Mouse (Mus musculus) forebrain, embryonic 11.5 days (tissue): ENCODE results near the gene L3mbtl1. TPM values are rescaled to one million over a fixed set of nuclear protein-coding genes. Genes with fewer than 3 reads are reported as not detected.

Experiments used
- ATAC-seq: fragments of 200-750 bp; cut with Nextera tagmentation; replicated peaks from 2 replicates; pipeline ENCODE4 v1.8.0; 2017; ENCODE audit warnings: moderate TSS enrichment; ENCODE audit not compliant: low FRiP score
- DNase-seq: peaks from one replicate; pipeline ENCODE4 v3.0.0-alpha.2; 2017; ENCODE audit warnings: low spot score
- H3K27ac ChIP-seq: fragments of 300-500 bp; sonication (generic); 2 replicates; pipeline ENCODE4 v1.5.1; 2014; ENCODE audit warnings: low read depth, low read length
- H3K27me3 ChIP-seq: fragments of 300-500 bp; sonication (generic); 2 replicates; pipeline ENCODE4 v1.6.1; 2014; ENCODE audit warnings: mild to moderate bottlenecking, low read length, mixed read lengths; ENCODE audit not compliant: control insufficient read depth, insufficient read depth
- H3K36me3 ChIP-seq: fragments of 300-500 bp; sonication (generic); 2 replicates; pipeline ENCODE4 v1.6.1; 2014; ENCODE audit warnings: mild to moderate bottlenecking, low read length, moderate library complexity, mixed read lengths; ENCODE audit not compliant: control insufficient read depth, insufficient read depth
- H3K4me1 ChIP-seq: fragments of 300-500 bp; sonication (generic); replicated peaks from 2 replicates; pipeline ENCODE4 v1.6.1; 2014; ENCODE audit warnings: low read length, mixed read lengths; ENCODE audit not compliant: control insufficient read depth, insufficient read depth
- H3K4me2 ChIP-seq: fragments of 300-500 bp; sonication (generic); 2 replicates; pipeline ENCODE4 v1.6.1; 2014; ENCODE audit warnings: low read depth, mild to moderate bottlenecking, low read length, moderate library complexity, mixed read lengths; ENCODE audit not compliant: severe bottlenecking
- H3K4me3 ChIP-seq: fragments of 300-500 bp; sonication (generic); 2 replicates; pipeline ENCODE4 v1.5.1; 2014; ENCODE audit warnings: low read depth, low read length
- H3K9ac ChIP-seq: fragments of 300-500 bp; sonication (generic); 2 replicates; pipeline ENCODE4 v1.6.1; 2014; ENCODE audit warnings: low read length
- H3K9me3 ChIP-seq: fragments of 300-500 bp; sonication (generic); 2 replicates; pipeline ENCODE4 v1.6.1; 2016; ENCODE audit warnings: low read length, mixed read lengths; ENCODE audit not compliant: control insufficient read depth
- WGBS: fragments of 180-500 bp; shearing (Covaris S2); extraction: QIAGEN DNeasy Blood & Tissue Kit; methylation state at CpG from one replicate; pipeline ENCODE4 v1.1.7; 2014; 5-methylcytosine and 5-hydroxymethylcytosine counted together
- polyA plus RNA-seq: library from polyadenylated mRNA; unstranded; fragments of >200 nt; fragmentation: Nextera tagmentation; extraction: Ambion mirVana; gene quantifications from 2 replicates; pipeline ENCODE4 v1.2.1, GENCODE M21; 2014

Gene L3mbtl1
- polyA plus RNA-seq, 1 experiment from 2014 or later: 0.21 TPM

DNA sequence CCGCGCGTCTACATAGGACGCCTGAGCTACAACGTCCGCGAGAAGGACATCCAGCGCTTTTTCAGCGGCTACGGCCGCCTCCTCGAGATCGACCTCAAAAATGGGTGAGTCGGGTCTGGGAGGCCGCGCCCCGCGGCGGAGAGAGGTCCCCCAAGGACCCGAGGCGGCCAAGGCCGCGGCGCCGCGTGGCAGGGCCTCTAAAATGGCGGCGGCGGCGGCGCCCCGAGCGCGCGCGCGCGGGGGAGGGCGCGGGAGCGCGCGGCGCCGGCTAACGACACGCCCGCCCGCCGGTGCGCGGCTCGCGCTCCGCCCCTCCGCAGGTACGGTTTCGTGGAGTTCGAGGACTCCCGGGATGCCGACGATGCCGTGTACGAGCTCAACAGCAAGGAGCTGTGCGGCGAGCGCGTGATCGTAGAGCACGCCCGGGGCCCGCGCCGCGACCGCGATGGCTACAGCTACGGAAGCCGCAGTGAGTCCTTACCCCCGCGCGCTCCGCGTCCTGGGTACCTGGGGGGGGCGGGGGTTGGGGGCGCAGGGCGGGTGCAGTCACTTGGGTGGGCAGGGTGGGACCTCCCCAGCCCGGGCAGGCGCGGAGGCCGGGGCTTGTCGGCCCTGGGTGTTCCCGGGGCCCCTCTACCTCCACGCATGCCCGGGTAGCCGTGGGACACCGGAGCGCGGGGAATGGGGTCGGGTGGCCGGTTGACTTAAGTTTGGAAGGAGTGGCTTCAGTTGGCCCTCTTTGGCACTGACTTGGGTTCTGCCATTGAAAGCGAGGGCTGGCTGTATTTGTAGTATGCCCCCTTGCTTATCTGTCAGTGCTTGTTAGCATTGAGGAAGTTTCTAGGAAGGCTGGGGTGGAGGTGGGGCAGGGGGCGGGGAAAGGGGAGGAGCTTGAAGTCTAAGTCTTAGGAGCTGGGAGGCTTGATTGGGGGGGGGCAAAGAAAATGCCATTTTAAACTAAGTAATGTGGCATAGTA is 11.3 kb upstream of the L3mbtl1 start:
- WGBS: under 1% methylated on average over 92 of the region's 103 CpGs
- H3K4me2 ChIP-seq: peak overlapping the region; percentile 81
- peaks cover 8% of the 10 kb centered on the region; the same call in 1 of the 2 replicates for H3K36me3 ChIP-seq
- peak overlapping the region; percentile 100 for H3K4me3 ChIP-seq
- peak overlapping the region; percentile 94 for H3K27ac ChIP-seq
- no peaks in the 10 kb centered on the region for H3K9me3 ChIP-seq
- 0 out of 2 replicates have a peak, but pooled peaks cover 3% of the 10 kb centered on the region for H3K4me1 ChIP-seq
- DNase-seq: peak; percentile 82
- no peaks in the 10 kb centered on the region for H3K27me3 ChIP-seq
- peak overlapping the region; percentile 100 for H3K9ac ChIP-seq
- ATAC-seq: peak; percentile 39

DNA sequence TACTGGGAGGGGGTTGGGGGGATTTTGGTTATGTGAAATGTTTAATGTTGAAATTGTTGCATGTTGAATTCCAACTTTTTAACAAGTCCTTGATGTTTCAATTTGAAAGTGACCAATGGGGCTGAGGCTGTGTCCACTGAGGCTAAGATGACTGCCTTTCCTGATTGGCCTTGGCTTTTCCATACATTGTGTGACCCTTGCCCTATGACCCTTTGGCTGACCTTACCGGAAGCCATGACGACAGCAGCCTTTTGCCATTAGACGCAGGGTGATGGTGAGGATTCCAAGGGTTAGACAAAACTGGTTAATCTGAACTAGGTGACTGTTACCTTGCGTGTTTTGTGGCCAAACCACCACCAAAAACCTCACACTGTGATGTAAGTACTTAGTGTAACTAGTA is 10.6 kb upstream of the L3mbtl1 start:
- DNase-seq (no peak), ATAC-seq (no peak)
- peaks cover 13% of the 10 kb centered on the region; the same call in 1 of the 2 replicates for H3K36me3 ChIP-seq
- H3K27ac ChIP-seq: no peak overlapping the region
- no peaks in the 10 kb centered on the region for H3K27me3 ChIP-seq
- 55% methylated on average over 4 of the region's 4 CpGs for WGBS
- H3K4me1 ChIP-seq: 0 out of 2 replicates have a peak, but pooled peaks cover 3% of the 10 kb centered on the region
- peak overlapping the region; percentile 35; the same call in 1 of the 2 replicates for H3K9ac ChIP-seq
- H3K4me2 ChIP-seq: peak overlapping the region; percentile 81
- H3K4me3 ChIP-seq: peak overlapping the region; percentile 100
- H3K9me3 ChIP-seq: no peaks in the 10 kb centered on the region

- 93% methylated on average over 19 of the region's 19 CpGs for WGBS
- 0 out of 2 replicates have a peak, but pooled peaks cover 3% of the 10 kb centered on the region for H3K4me1 ChIP-seq
- H3K9me3 ChIP-seq: no peaks in the 10 kb centered on the region
- ATAC-seq: no peak
- DNase-seq: no peak
- H3K4me2 ChIP-seq: no peak overlapping the region
- H3K27me3 ChIP-seq: no peaks in the 10 kb centered on the region
- peaks cover 25% of the 10 kb centered on the region; the same call in 1 of the 2 replicates for H3K36me3 ChIP-seq
- no peak overlapping the region for H3K4me3 ChIP-seq
- H3K27ac ChIP-seq: no peak overlapping the region
- H3K9ac ChIP-seq: no peak overlapping the region
Observed at GRCm38 (mm10) chr2:162934421-162934820, 8.9 kb upstream of the L3mbtl1 start.

- H3K9ac ChIP-seq: no peak overlapping the region
- no peak overlapping the region for H3K27ac ChIP-seq
- no peak overlapping the region for H3K4me3 ChIP-seq
- WGBS: 97% methylated on average over 3 of the region's 3 CpGs
- 0 out of 2 replicates have a peak, but pooled peaks cover 3% of the 10 kb centered on the region for H3K4me1 ChIP-seq
- DNase-seq: no peak
- ATAC-seq: no peak
- H3K27me3 ChIP-seq: no peaks in the 10 kb centered on the region
- H3K36me3 ChIP-seq: peaks cover 26% of the 10 kb centered on the region; the same call in 1 of the 2 replicates
- no peak overlapping the region for H3K4me2 ChIP-seq
- H3K9me3 ChIP-seq: no peaks in the 10 kb centered on the region
Observed at GRCm38 (mm10) chr2:162935700-162936099, 7.6 kb upstream of the L3mbtl1 start.

DNA sequence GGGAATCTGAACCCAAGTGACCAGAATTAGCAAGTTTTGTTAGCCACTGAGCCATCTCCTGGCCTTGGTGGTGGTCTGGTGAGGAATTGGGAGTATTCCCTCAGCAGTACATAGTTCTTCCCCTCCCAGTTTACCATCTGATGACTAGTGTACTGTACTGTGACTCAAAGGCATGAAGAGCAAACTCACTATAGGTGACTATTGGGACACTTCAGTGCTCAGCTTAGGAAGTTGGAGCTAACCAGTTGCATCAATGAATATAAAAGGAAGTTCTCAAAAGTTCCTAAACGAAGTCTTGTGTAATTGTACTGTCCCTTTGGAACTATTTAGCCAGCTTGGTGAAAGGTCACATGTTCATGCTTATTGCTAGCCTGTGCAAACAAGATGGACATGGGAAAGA is 3.7 kb upstream of the L3mbtl1 start:
- Histone ChIP-seq H3K4me1 (peaks cover 7% of the 10 kb centered on the region; the same call in 1 of the 2 replicates), H3K9ac (no peak overlapping the region), H3K27me3 (peaks cover 4% of the 10 kb centered on the region; the same call in 1 of the 2 replicates), H3K4me3 (no peak overlapping the region), H3K36me3 (peaks cover 20% of the 10 kb centered on the region; the same call in 1 of the 2 replicates), H3K4me2 (no peak overlapping the region), H3K9me3 (no peaks in the 10 kb centered on the region), H3K27ac (no peak overlapping the region)
- 95% methylated on average over 1 of the region's 1 CpGs for WGBS
- ATAC-seq (no peak), DNase-seq (no peak)

DNA sequence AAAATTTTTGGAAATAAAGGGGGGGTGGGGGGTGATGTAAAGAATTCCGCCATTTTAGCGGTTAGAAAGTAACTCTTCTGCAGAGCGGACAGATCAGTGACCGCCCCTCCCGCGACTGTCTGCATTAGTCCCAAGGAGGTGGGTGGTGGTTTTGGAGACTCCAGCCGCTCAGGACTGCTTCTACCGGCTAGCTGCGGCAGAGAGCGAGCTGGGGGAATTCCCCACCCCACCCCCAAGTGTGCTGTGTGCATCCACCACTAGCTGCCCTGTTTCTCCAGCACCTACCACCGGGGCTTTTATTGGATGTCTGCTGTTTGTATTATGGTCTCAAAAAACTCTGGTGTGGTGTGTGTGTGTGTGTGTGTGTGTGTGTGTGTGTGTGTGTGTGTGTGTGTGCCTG is 659 bp downstream of the L3mbtl1 start:
- peaks cover 5% of the 10 kb centered on the region; the same call in 1 of the 2 replicates for H3K36me3 ChIP-seq
- H3K27me3 ChIP-seq: peaks cover 4% of the 10 kb centered on the region; the same call in 1 of the 2 replicates
- no peak for ATAC-seq
- peaks cover 9% of the 10 kb centered on the region; the same call in 1 of the 2 replicates for H3K4me1 ChIP-seq
- H3K9ac ChIP-seq: no peak overlapping the region
- DNase-seq: peak; percentile 49
- peak overlapping the region; percentile 49; the same call in 1 of the 2 replicates for H3K4me3 ChIP-seq
- H3K27ac ChIP-seq: no peak overlapping the region
- H3K9me3 ChIP-seq: no peaks in the 10 kb centered on the region
- peak overlapping the region; percentile 97; the same call in 1 of the 2 replicates for H3K4me2 ChIP-seq
- 8% methylated on average over 11 of the region's 11 CpGs for WGBS

GRCm38 (mm10) chr2:162946964-162947363 is 3.7 kb downstream of the L3mbtl1 start:
- no peak for DNase-seq
- Histone ChIP-seq H3K9ac (no peak overlapping the region), H3K27me3 (peaks cover 2% of the 10 kb centered on the region; the same call in 1 of the 2 replicates), H3K4me3 (no peak overlapping the region), H3K27ac (no peak overlapping the region), H3K36me3 (no peaks in the 10 kb centered on the region), H3K4me1 (peaks cover 9% of the 10 kb centered on the region; the same call in 1 of the 2 replicates), H3K4me2 (no peak overlapping the region), H3K9me3 (no peaks in the 10 kb centered on the region)
- WGBS: 86% methylated on average over 5 of the region's 5 CpGs
- ATAC-seq: no peak

DNA sequence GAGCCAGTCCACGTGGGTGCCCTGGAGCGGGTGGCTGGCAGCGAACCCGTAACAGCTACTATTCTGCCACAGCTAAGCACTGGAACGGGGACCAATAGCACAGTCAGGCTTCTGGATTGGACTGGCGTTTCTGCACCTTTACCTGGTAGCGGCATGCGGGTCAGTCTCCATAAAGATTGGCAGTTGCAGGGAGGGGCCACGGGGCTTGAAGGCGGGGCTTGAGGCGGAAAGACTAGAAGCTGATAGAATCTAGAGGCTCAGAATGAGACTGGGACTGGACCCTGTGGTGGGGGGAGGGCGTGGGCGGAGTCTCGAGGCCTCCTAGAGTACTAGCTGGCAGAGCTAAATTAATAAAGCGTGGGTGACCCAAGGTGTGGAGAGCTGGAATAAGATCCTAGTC is 4.5 kb downstream of the L3mbtl1 start:
- Histone ChIP-seq H3K9ac (no peak overlapping the region), H3K27ac (no peak overlapping the region), H3K36me3 (no peaks in the 10 kb centered on the region), H3K9me3 (no peaks in the 10 kb centered on the region), H3K4me3 (no peak overlapping the region), H3K4me1 (peaks cover 7% of the 10 kb centered on the region; the same call in 1 of the 2 replicates), H3K4me2 (peak overlapping the region; percentile 41; the same call in 1 of the 2 replicates), H3K27me3 (peaks cover 2% of the 10 kb centered on the region; the same call in 1 of the 2 replicates)
- WGBS: 32% methylated on average over 15 of the region's 15 CpGs
- DNase-seq: no peak
- ATAC-seq: no peak
